Mouse (Mus musculus): Measurements from ENCODE around the gene Unc13c. TPM values are rescaled to one million over a fixed set of nuclear protein-coding genes. Genes with fewer than 3 reads are reported as not detected.

The Unc13c gene
- polyA plus RNA-seq, 1 experiment from 2014 or later = 1.1 TPM

DNA sequence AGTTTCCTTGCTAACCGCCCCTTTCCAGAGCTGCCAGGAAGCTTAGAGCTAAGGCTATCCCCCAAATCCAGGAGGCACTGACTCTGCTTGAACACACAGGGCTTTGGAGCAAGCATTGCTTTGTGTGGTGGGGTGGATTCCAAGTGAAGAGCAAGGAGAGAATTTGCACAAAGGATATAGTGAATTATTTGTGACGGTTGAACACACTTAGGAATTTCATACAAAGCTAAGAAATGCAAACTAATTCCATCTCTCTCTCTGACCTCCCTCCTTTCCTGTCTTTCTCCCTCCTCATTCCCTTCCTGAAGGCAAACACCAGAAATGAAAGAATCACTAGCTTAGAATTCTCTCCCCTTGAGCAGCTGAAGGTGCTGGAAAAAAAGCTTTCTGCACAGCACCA lies 271.7 kb downstream of the Unc13c start:
- Histone ChIP-seq H3K4me1 (ENCODE audit: control insufficient read depth, insufficient read depth, low read length) (no peaks in the 10 kb centered on the region), H3K4me3 (ENCODE audit: low read depth, low read length) (no peak overlapping the region), H3K9me3 (replicated peaks; ENCODE audit: control insufficient read depth, low read length) (no peaks in the 10 kb centered on the region), H3K27me3 (replicated peaks; ENCODE audit: control insufficient read depth, insufficient read depth, low read length) (no peaks in the 10 kb centered on the region), H3K36me3 (ENCODE audit: control insufficient read depth, insufficient read depth, low read length) (no peaks in the 10 kb centered on the region), H3K27ac (ENCODE audit: low read depth, low read length) (no peak overlapping the region), H3K4me2 (ENCODE audit: low read length) (no peak overlapping the region), H3K9ac (ENCODE audit: low read length) (no peak overlapping the region)
- ATAC-seq = no peak
- WGBS = 59% methylated on average over 2 of the region's 2 CpGs
- DNase-seq (ENCODE audit: low spot score) = no peak

DNA sequence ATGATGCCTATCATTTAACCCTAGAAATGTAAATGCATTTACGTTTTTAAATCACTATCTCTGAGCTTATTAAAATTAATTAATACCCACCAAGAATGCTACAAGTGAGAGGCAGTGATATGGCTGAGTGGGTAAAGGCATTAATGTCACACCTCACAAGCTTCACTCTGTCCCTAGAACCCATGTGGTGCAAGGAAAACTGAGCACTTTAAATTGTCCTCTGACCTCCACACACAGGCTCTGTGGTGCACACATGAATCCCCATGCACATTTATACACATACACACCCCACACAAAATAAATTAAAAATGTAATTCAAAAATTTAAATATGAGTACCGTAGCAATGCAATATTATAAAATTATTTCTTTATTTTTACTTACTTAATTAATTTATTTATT lies 287.2 kb downstream of the Unc13c start:
- H3K9me3 ChIP-seq (replicated peaks; ENCODE audit: control insufficient read depth, low read length) = no peaks in the 10 kb centered on the region
- no peaks in the 10 kb centered on the region for H3K27me3 ChIP-seq (replicated peaks; ENCODE audit: control insufficient read depth, insufficient read depth, low read length)
- no peak overlapping the region for H3K9ac ChIP-seq (ENCODE audit: low read length)
- WGBS = 78% methylated on average over 2 of the region's 2 CpGs
- DNase-seq (ENCODE audit: low spot score) (no peak), ATAC-seq (no peak)
- H3K4me1 ChIP-seq (ENCODE audit: control insufficient read depth, insufficient read depth, low read length) = peaks cover 12% of the 10 kb centered on the region
- no peak overlapping the region for H3K4me3 ChIP-seq (ENCODE audit: low read depth, low read length)
- H3K36me3 ChIP-seq (ENCODE audit: control insufficient read depth, insufficient read depth, low read length) = no peaks in the 10 kb centered on the region
- no peak overlapping the region for H3K27ac ChIP-seq (ENCODE audit: low read depth, low read length)
- no peak overlapping the region for H3K4me2 ChIP-seq (ENCODE audit: low read length)

DNA sequence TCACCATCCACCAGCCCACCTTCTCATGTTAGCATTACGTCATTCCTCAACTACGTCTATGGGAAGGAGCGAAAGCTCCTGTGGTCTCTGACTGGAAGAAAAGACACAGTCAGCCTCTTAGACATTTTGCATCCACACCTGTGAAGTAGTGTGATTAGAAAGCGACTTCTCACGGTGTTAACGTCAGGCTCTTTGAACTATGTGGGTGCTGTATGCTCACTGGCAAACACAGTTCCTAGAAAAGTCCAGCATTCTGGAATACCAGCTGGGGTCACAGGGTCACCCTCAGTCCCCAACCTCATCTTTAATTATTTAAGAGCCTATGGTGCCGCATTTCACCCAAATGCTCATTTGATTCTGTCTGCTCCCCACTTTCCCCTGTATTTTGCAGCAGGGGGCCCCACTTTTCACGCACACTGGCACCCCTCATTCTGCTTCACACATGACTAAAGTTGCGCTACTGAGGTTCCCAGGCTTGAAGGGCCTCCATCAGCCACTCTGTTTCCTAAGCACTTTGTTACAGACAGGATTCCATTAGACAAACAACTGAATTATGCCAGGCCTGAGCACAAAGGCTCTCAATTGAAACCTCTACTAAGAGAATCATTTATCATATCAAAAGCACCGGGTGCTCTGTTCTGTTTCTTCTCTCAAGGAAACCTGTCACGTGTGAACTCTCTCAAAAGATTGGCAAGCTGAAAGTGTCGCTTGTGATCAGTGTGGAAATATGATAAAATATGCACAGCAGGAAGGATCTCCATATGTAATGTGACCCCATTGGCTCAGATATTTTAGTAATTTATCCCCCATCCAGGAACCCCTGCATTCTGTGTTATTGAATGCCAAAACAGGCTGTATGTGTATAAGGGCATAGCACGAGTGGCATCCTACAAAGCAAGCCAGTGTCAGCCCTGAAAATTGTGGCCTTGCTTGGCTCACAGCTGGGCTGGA lies 287.9 kb downstream of the Unc13c start:
- no peak overlapping the region for H3K4me3 ChIP-seq (ENCODE audit: low read depth, low read length)
- H3K9ac ChIP-seq (ENCODE audit: low read length) = no peak overlapping the region
- peak; percentile 81 for ATAC-seq
- DNase-seq (ENCODE audit: low spot score) = peak; percentile 80
- H3K36me3 ChIP-seq (ENCODE audit: control insufficient read depth, insufficient read depth, low read length) = no peaks in the 10 kb centered on the region
- H3K27me3 ChIP-seq (replicated peaks; ENCODE audit: control insufficient read depth, insufficient read depth, low read length) = no peaks in the 10 kb centered on the region
- peaks cover 12% of the 10 kb centered on the region for H3K4me1 ChIP-seq (ENCODE audit: control insufficient read depth, insufficient read depth, low read length)
- WGBS = 51% methylated on average over 13 of the region's 13 CpGs
- H3K9me3 ChIP-seq (replicated peaks; ENCODE audit: control insufficient read depth, low read length) = no peaks in the 10 kb centered on the region
- H3K4me2 ChIP-seq (ENCODE audit: low read length) = no peak overlapping the region
- H3K27ac ChIP-seq (ENCODE audit: low read depth, low read length) = peak overlapping the region; percentile 66; the same call in 1 of the 2 replicates

DNA sequence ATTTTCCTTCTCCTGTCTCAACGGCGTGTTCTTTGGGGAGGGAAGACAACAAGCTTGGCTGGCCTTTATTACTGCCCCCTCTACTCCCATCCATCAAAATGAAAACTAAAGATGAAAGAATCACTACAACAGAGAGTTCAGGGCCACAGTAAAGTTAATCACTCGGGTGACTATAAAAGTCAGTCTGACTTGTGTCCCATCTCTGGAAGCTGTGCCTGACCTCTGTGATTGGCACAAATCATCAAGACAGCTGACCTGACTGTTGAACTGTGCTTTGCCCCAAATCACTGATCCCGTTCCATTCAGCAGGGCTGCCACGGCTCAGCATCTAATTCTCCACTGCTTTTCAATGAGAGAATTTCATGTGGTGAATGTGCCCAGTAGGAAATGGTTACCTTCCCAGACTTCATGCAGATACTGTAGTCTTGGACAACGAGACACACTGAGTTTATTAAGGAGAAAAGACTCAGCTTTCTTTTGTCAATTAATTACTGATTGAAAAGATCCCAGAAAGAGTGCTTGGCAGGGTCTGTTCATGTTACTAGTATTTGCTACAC lies 297.0 kb downstream of the Unc13c start:
- H3K27ac ChIP-seq (ENCODE audit: low read depth, low read length) = no peak overlapping the region
- H3K4me3 ChIP-seq (ENCODE audit: low read depth, low read length) = no peak overlapping the region
- H3K4me1 ChIP-seq (ENCODE audit: control insufficient read depth, insufficient read depth, low read length) = no peaks in the 10 kb centered on the region
- ATAC-seq = no peak
- H3K36me3 ChIP-seq (ENCODE audit: control insufficient read depth, insufficient read depth, low read length) = no peaks in the 10 kb centered on the region
- 62% methylated on average over 6 of the region's 6 CpGs for WGBS
- H3K9ac ChIP-seq (ENCODE audit: low read length) = no peak overlapping the region
- DNase-seq (ENCODE audit: low spot score) = no peak
- no peaks in the 10 kb centered on the region for H3K27me3 ChIP-seq (replicated peaks; ENCODE audit: control insufficient read depth, insufficient read depth, low read length)
- no peaks in the 10 kb centered on the region for H3K9me3 ChIP-seq (replicated peaks; ENCODE audit: control insufficient read depth, low read length)
- H3K4me2 ChIP-seq (ENCODE audit: low read length) = no peak overlapping the region

DNA sequence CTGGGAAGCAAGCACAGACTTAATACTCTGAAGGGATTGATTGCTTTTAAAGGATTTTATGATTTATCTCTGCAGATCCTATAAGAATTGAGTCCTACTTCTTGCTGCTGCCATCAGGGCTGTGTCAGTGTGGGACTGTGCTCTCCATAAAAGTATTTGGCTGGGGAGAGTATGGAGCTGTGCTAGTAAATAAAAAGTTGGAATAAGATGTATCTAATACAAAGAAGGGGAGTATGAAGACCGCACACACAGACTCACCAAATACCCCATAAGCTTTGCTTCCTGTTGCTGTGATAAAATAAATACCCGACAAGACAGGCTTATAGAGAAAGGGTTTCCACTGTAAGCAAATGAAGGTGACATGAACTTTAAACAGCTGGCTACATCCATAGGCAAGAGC lies 298.7 kb downstream of the Unc13c start:
- Histone ChIP-seq H3K9ac (ENCODE audit: low read length) (no peak overlapping the region), H3K4me2 (ENCODE audit: low read length) (no peak overlapping the region), H3K36me3 (ENCODE audit: control insufficient read depth, insufficient read depth, low read length) (no peaks in the 10 kb centered on the region), H3K27ac (ENCODE audit: low read depth, low read length) (no peak overlapping the region), H3K9me3 (replicated peaks; ENCODE audit: control insufficient read depth, low read length) (no peaks in the 10 kb centered on the region), H3K4me1 (ENCODE audit: control insufficient read depth, insufficient read depth, low read length) (no peaks in the 10 kb centered on the region), H3K4me3 (ENCODE audit: low read depth, low read length) (no peak overlapping the region), H3K27me3 (replicated peaks; ENCODE audit: control insufficient read depth, insufficient read depth, low read length) (no peaks in the 10 kb centered on the region)
- DNase-seq (ENCODE audit: low spot score) (no peak), ATAC-seq (no peak)
- WGBS = 88% methylated on average over 2 of the region's 2 CpGs

DNA sequence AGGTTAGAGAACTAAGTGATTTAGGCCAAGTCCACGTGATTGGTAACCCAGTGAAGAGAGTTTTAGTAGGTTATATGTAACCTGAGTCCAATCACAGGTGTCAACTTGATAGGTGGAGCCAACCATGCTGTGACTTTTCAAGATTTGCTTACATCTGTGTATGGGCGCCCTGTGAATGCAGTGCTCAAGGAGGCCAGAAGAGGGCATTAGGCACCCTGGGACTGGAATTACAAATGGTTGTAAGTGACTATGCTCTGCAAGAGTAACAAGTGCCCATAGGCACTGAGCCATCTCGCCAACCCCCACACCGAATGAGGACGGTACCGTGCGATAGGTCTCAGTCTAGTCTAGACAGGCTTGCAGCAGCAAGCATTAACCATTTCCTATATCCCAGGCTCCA lies 305.9 kb downstream of the Unc13c start:
- DNase-seq (ENCODE audit: low spot score) (no peak), ATAC-seq (no peak)
- H3K9ac ChIP-seq (ENCODE audit: low read length) = no peak overlapping the region
- no peaks in the 10 kb centered on the region for H3K4me1 ChIP-seq (ENCODE audit: control insufficient read depth, insufficient read depth, low read length)
- H3K4me2 ChIP-seq (ENCODE audit: low read length) = no peak overlapping the region
- WGBS = 87% methylated on average over 7 of the region's 7 CpGs
- no peaks in the 10 kb centered on the region for H3K27me3 ChIP-seq (replicated peaks; ENCODE audit: control insufficient read depth, insufficient read depth, low read length)
- no peaks in the 10 kb centered on the region for H3K36me3 ChIP-seq (ENCODE audit: control insufficient read depth, insufficient read depth, low read length)
- no peak overlapping the region for H3K4me3 ChIP-seq (ENCODE audit: low read depth, low read length)
- H3K27ac ChIP-seq (ENCODE audit: low read depth, low read length) = no peak overlapping the region
- H3K9me3 ChIP-seq (replicated peaks; ENCODE audit: control insufficient read depth, low read length) = no peaks in the 10 kb centered on the region

DNA sequence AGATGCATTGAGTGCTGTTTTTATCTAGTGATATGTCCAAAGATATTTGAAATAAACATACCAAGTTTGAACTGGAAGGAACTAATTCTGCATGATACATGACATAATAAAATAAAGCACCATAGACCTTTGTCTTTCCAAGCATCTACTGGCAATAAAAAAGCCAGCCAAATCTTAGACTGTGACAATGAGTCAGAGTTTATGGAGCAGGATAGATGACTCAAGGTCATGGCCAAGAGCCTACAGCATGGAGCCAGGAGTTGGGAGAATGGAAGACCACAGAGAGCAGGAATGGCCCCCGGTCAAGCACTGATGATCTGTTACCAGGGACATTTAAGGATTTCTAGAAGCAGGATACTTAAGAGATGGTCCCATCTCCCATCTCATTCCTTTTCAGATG lies 319.7 kb downstream of the Unc13c start:
- no peak overlapping the region for H3K4me2 ChIP-seq (ENCODE audit: low read length)
- no peak overlapping the region for H3K9ac ChIP-seq (ENCODE audit: low read length)
- no peaks in the 10 kb centered on the region for H3K36me3 ChIP-seq (ENCODE audit: control insufficient read depth, insufficient read depth, low read length)
- H3K4me1 ChIP-seq (ENCODE audit: control insufficient read depth, insufficient read depth, low read length) = no peaks in the 10 kb centered on the region
- no peak overlapping the region for H3K4me3 ChIP-seq (ENCODE audit: low read depth, low read length)
- WGBS = 94% methylated on average over 1 of the region's 1 CpGs
- no peaks in the 10 kb centered on the region for H3K27me3 ChIP-seq (replicated peaks; ENCODE audit: control insufficient read depth, insufficient read depth, low read length)
- no peak for ATAC-seq
- no peak for DNase-seq (ENCODE audit: low spot score)
- H3K9me3 ChIP-seq (replicated peaks; ENCODE audit: control insufficient read depth, low read length) = no peaks in the 10 kb centered on the region; the same call in 1 of the 2 replicates
- H3K27ac ChIP-seq (ENCODE audit: low read depth, low read length) = no peak overlapping the region

DNA sequence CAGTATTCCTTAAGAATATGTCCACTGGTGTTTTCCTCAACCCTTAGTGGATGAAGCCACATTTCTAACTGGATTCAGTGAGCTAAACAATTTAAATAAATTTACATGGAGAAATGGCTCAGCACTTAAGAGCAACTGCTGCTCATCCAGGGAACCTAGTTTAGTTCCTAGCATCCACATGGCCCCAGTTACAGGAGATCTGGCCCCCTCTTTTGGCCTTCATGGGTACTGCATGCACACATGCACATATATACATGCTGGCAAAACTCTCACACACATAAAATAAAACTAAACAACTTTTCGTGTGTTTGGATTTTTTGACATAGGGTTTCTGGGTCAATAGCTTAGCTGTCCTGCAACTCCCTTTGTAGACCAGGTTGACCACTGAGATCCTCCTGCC lies 330.6 kb downstream of the Unc13c start:
- Histone ChIP-seq H3K27me3 (replicated peaks; ENCODE audit: control insufficient read depth, insufficient read depth, low read length) (no peaks in the 10 kb centered on the region), H3K4me3 (ENCODE audit: low read depth, low read length) (no peak overlapping the region), H3K9me3 (replicated peaks; ENCODE audit: control insufficient read depth, low read length) (no peaks in the 10 kb centered on the region), H3K36me3 (ENCODE audit: control insufficient read depth, insufficient read depth, low read length) (no peaks in the 10 kb centered on the region), H3K4me2 (ENCODE audit: low read length) (no peak overlapping the region), H3K9ac (ENCODE audit: low read length) (no peak overlapping the region), H3K4me1 (ENCODE audit: control insufficient read depth, insufficient read depth, low read length) (no peaks in the 10 kb centered on the region), H3K27ac (ENCODE audit: low read depth, low read length) (no peak overlapping the region)
- ATAC-seq = no peak
- 92% methylated on average over 1 of the region's 1 CpGs for WGBS
- DNase-seq (ENCODE audit: low spot score) = no peak

DNA sequence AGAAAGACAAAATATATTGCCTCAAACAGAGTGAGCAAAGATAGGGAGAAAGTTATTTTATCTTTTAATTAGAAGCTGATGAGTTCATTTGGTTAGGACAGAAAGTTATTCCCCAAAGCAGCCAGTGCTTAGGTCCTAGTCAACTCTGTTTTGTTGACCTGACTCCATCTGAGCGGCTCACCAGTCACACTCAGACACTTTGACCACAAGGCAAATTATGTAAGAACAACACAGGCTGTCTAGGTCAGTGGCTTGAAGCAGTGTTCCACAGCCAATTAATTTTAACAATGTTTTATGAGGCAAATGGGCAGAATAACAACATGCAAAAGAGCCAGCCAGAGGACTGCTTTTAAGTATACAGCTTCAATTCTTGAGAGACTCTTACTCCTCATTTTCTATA lies 343.6 kb downstream of the Unc13c start:
- no peak overlapping the region for H3K4me2 ChIP-seq (ENCODE audit: low read length)
- no peaks in the 10 kb centered on the region for H3K36me3 ChIP-seq (ENCODE audit: control insufficient read depth, insufficient read depth, low read length)
- H3K9me3 ChIP-seq (replicated peaks; ENCODE audit: control insufficient read depth, low read length) = no peaks in the 10 kb centered on the region
- no peak for ATAC-seq
- no peaks in the 10 kb centered on the region for H3K4me1 ChIP-seq (ENCODE audit: control insufficient read depth, insufficient read depth, low read length)
- no peak overlapping the region for H3K4me3 ChIP-seq (ENCODE audit: low read depth, low read length)
- no peak overlapping the region for H3K27ac ChIP-seq (ENCODE audit: low read depth, low read length)
- H3K9ac ChIP-seq (ENCODE audit: low read length) = no peak overlapping the region
- DNase-seq (ENCODE audit: low spot score) = no peak
- no peaks in the 10 kb centered on the region for H3K27me3 ChIP-seq (replicated peaks; ENCODE audit: control insufficient read depth, insufficient read depth, low read length)
- 76% methylated on average over 1 of the region's 1 CpGs for WGBS
